Mouse (Mus musculus) kidney, adult 9 months (tissue): ENCODE measurements around the gene Rhob.
A peak's percentile ranks its signal among the peaks of the same experiment; 100 is the strongest.

Experiments used
- DNase-seq: peaks from one replicate; pipeline ENCODE4 v3.0.0; 2022

The Rhob gene

DNA sequence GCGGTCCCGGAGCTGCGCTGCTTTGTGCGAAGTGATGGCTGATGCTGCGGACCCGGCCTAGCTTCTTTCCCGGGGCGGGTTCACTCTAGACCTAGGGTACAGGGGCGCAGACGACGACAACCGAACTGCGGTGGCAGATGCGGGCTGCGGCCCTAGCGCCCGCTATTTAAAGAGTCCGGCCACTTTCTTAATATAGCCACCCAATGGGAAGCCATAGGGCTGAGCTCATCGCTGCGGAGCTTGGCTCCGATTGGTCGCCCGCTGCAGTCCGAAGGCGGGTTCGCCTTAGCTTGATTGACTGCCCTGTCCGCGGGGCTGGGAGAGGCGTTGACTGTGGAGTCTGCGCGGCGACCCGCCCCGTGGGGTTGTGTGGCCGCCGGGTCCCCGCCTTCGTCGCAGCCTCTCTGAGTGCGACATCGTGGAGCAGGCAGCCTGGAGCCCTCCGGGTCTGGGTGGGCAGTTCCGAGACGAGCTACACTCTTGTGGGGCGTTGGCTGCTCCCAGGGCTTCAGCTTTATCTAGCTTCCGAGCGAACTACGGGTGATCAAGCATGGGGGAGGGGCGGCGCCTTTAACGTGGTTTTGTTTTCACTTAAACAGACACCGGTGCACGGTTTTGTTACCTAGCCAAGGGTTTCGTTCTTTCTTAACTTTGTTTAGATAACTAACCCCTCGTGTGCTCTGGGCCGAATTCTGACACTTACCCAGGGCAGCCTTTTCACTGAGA is at the start of gene Rhob:
TSS of gene Rhob (minus strand) at position 139 of the 726 bp plus-strand sequence.
- DNase-seq: peak; percentile 98

DNA sequence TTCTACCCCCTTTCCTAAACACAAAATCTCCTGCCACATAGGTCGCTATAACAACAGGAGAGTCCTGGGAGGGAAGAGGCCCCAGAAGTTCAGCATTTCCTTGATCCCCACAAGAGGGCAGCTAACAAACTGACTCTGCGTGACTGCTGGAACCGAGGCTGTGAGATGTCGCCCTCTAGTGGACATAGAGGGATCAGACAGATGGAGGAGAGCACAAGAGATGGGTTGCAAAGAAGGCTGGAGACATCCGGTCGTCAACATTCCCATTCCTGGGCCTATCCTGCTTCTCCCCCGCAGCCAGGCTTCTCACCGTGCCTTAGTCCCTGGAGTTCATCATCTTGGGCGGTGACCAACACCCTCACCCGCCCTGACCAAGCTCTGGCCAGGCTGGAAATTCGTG is 47.5 kb upstream of the Rhob start:
- DNase-seq: peak; percentile 84

GRCm38 (mm10) chr12:8546801-8547200 is 47.0 kb upstream of the Rhob start:
- DNase-seq: no peak

DNA sequence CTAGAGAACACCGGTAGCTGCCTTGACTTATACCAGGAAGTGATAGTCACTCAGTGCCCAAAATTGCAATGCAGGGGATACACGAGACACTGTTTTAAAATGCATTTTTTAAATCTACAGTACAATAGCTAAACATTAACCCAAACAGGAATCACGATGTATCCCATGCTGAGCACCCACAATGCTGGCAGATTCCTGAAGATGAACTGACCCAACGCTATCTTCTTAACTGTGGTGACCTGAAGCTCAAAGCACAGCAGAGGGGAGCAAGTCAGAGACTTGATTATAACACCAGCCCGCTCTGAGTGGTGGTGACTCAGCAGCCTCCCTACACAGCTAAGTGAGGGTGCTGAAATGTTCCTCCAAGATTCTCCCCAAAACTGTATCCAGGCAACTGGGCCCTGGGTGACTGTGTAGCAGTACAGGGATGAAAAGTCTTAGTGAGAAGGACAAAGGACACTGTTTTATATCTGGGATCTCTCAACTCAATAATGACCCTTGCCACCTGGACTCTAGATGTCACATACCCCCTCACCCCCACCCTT is 45.3 kb upstream of the Rhob start:
- DNase-seq: no peak

- DNase-seq: no peak
Measured at GRCm38 (mm10) chr12:8542371-8542770, 42.6 kb upstream of the Rhob start.

DNA sequence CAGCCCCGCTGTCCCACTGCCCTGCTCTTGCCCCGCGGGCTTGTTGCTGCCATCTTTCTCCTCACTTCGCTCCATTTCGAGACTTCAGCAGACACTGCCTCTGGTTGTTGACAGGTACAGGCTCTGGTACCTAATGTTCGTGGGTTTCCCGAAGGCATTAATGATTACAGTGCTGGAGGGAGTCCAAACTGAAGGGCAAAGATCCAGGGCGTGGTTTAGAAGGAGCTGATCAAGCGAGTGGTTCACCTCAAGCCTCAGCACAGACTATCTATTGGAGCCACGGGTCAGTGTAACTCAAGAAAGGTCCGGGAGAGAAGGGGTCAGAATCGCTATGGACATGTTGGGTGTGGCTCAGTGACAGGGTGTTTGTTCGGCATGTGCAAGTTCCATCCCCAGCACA is 39.7 kb upstream of the Rhob start:
- DNase-seq: peak; percentile 93

DNA sequence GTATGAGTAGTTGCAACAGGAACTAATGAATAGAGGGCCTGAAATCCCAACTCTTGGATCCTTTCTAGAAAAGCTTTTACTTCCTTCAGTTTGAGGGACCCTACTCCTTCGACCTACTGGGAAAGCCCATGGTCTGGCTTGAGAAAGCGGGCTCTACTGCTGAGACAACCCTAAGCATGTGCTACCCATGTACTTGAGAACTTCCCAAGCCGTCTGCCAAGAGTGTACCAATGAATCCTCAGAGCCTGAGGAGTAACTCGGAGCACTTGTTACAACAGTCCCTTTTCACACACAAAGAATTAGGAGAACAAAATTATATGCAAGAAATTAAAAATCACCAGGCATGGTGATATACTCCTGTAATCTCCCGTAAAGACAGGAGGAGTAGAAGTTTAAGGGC is 37.5 kb upstream of the Rhob start:
- no peak for DNase-seq

GRCm38 (mm10) chr12:8536221-8536965 is 36.6 kb upstream of the Rhob start:
- peak; percentile 49 for DNase-seq

GRCm38 (mm10) chr12:8535596-8535995 is 35.8 kb upstream of the Rhob start:
- DNase-seq: no peak

DNA sequence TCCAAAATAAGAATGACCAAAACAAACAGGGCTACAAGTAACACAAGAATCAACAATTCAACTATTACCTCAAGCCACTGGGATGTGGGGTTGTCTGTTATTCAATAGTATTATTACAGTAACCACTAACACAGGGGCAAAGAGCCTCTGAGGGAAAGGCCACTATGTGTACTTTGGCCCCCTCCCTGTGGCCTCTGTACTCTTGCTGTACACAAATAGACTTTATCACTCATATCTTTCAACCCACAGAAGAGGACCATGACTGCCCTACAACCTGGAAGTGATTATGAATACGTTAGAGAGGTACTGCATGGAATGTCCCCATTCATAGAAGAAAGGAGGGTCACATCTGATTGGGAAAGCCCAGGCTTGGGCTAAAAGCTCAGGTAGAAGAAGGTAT is 35.1 kb upstream of the Rhob start:
- no peak for DNase-seq

DNA sequence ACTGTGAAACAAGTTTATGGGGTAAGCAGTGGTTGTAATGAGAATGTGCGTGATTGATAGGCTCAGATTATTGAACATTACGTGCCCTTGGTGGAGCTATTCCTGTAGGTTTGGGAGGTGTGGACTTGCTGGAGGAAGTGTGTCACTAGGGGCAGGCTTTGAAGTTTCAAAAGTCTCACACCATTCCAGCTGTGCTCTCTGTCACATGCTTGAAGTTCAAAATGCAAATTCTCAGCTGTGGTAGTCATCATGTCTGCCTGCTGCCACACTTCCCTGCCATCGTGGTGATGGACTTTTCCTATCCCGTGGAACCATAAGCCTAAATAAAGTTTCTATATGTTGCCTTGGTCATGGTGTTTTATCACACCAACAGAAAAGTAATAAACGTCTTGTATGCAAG is 28.0 kb upstream of the Rhob start:
- no peak for DNase-seq

DNA sequence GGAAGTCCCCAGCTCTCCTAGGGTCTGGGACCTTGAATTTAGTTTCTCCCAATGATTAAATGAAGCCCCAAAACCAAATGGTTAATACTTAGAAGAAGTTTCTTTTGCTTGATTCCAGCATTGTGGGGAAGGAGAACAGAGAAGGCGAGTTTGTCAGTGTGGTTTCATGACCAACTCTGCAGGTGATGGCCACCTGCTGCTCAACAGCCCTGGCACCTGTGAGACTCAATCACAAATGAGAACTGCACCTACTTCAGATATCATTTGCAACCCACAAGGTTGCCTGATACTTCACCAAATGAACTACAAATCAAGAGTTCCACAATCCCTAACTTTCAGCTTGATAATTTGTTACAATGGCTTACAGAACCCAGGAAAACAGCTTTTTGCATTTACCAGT is 27.4 kb upstream of the Rhob start:
- no peak for DNase-seq

DNA sequence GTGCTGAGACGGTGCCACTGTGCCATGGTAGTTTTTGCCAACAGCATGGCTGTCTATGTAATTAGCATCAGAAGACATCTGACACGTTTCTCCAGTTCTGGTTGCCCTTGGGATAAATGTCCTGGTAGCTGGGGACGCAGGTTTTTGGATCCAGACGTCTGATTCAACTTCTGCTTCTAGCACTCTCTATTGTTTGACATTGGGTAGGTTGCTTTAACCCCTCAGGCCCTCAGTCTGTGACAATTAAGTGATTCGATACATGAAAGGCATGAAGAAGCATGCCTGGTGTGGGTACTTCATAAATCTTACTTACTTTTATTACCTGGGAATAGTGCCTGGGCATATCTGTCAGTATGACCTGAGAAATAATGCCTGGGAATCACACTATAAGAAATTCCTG is 24.3 kb upstream of the Rhob start:
- DNase-seq: no peak

GRCm38 (mm10) chr12:8522711-8523110 is 22.9 kb upstream of the Rhob start:
- DNase-seq: no peak

DNA sequence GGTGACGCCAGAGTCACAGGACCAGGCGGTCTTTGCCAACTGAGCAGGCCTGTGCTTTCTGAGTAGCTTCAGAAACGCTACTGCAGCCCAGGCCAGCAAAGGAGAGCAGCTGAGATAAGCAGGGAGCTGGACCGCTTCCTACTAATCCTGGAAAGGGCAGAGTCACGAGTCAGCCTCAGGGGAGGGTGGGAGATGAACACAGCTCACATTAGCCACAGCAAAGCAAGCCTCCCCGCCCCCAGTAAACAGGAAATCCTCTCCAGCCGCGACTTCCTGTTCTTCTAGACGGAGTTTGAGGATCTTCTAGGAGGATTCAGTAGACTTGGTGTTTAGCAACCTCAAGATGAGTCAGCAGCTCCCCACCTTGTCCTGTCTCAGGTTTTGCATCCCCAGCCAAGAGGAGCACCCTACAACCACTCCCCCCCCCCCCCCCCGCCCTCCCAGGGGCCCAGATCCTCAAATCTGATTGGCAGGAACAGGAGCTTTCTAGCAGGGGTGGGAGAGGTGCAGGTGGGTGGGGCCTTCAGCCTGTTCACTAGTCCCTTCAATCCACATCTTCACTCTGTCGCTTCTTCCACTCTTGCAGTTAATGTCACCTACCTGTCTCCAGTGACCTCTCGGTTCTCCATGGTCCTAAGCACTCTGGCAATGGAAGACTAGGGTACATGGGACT is 21.7 kb upstream of the Rhob start:
- peak; percentile 76 for DNase-seq

GRCm38 (mm10) chr12:8519431-8520160 is 19.8 kb upstream of the Rhob start:
- no peak for DNase-seq

GRCm38 (mm10) chr12:8511037-8511882 is 11.5 kb upstream of the Rhob start:
- no peak for DNase-seq

GRCm38 (mm10) chr12:8510317-8510988 is 10.6 kb upstream of the Rhob start:
- no peak for DNase-seq

- DNase-seq: no peak
Measured at GRCm38 (mm10) chr12:8509693-8510092, 9.9 kb upstream of the Rhob start.

DNA sequence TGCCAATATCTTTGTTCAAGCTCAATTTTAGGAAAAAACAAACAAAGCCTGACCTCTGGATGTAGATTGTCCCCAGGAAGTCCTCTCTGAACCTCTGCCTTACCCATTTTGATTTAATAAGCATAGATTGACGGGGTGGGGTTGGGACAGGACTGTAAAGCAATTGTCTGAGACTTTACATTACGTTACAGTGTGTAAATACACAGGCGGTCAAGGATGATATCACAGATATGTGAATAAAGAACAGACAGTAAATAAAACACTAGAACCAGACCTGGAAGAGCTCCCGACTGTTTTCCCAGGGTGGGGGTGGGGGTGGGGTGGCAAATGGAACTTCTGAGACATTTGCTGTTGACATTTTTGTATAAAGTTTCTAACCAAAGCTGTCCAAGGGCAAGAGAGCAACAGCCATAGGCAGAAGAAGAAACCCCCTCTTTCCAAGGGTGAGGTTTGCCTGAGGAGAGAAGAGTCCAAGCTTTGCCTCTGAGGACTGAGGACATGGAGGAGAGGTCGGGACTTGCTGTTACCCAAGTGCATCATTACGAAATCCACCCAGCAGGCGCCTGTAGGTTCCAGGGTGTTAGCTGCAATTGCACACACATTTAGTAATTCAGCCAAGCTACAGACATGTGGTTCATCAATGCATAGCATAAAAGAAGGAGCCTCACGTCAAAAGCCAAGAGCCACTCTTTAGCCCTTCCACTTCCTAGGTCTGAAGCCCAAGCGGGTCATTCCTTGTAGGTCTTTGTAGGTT is 7.3 kb upstream of the Rhob start:
- no peak for DNase-seq

DNA sequence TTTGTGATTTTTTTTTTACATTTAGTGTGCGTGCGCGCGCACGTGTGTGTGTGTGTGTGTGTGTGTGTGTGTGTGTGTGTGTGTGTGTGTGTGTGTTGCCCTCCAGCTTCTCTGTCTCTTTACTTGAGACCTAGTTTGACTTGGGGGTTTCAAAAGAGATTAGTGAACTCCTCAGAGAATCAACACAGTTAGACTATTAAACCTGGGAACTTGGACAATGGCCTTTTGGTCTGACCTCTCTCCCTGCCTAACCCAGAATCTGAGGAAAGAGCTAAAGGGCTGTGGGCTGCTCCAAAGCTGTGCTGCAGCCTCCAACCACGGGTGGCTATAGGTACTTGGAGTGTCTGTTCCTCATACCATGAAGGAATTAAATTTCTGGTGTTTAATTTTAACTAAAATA is 4.3 kb upstream of the Rhob start:
- DNase-seq: peak; percentile 38
